Mouse (Mus musculus) forebrain, embryonic 14.5 days (tissue): ENCODE results near the gene Baiap2. TPM values are rescaled to one million over a fixed set of nuclear protein-coding genes. Genes with fewer than 3 reads are reported as not detected.

ENCODE experiments used
- ATAC-seq: fragments of 200-750 bp; cut with Nextera tagmentation; 2 replicates; pipeline ENCODE4 v1.8.0; 2017; ENCODE audit warnings: mild to moderate bottlenecking, moderate library complexity
- DNase-seq: peaks from one replicate; pipeline ENCODE4 v3.0.0-alpha.2; 2015; ENCODE audit warnings: low spot score
- H3K27ac ChIP-seq: fragments of 300-500 bp; sonication (generic); 2 replicates; pipeline ENCODE4 v1.5.1; 2014; ENCODE audit warnings: low read depth, mild to moderate bottlenecking, control low read depth, low read length, moderate library complexity
- H3K27me3 ChIP-seq: fragments of 300-500 bp; sonication (generic); replicated peaks from 2 replicates; pipeline ENCODE4 v1.6.1; 2014; ENCODE audit warnings: low read length, control low read depth, mixed read lengths; ENCODE audit not compliant: control insufficient read depth, insufficient read depth
- H3K36me3 ChIP-seq: fragments of 300-500 bp; sonication (generic); 2 replicates; pipeline ENCODE4 v1.6.1; 2014; ENCODE audit warnings: low read length, control low read depth; ENCODE audit not compliant: control insufficient read depth, insufficient read depth
- H3K4me1 ChIP-seq: fragments of 300-500 bp; sonication (generic); 2 replicates; pipeline ENCODE4 v1.6.1; 2014; ENCODE audit warnings: antibody characterized with exemption, low read length, control low read depth; ENCODE audit not compliant: control insufficient read depth, insufficient read depth
- H3K4me2 ChIP-seq: fragments of 300-500 bp; sonication (generic); 2 replicates; pipeline ENCODE4 v1.6.1; 2014; ENCODE audit warnings: mild to moderate bottlenecking, control low read depth, low read length
- H3K4me3 ChIP-seq: fragments of 300-500 bp; sonication (generic); 2 replicates; pipeline ENCODE4 v1.5.1; 2014; ENCODE audit warnings: low read depth, low read length, control low read depth
- H3K9ac ChIP-seq: fragments of 300-500 bp; sonication (generic); 2 replicates; pipeline ENCODE4 v1.6.1; 2014; ENCODE audit warnings: mild to moderate bottlenecking, low read length, control low read depth, moderate library complexity
- H3K9me3 ChIP-seq: fragments of 300-500 bp; sonication (generic); replicated peaks from 2 replicates; pipeline ENCODE4 v1.6.1; 2016; ENCODE audit warnings: low read length, control low read depth, mixed read lengths; ENCODE audit not compliant: control insufficient read depth
- WGBS: fragments of 180-500 bp; shearing (Covaris S2); extraction: QIAGEN DNeasy Blood & Tissue Kit; methylation state at CpG from one replicate; pipeline ENCODE4 v1.1.7; 2014; 5-methylcytosine and 5-hydroxymethylcytosine counted together
- polyA plus RNA-seq: library from polyadenylated mRNA; unstranded; fragments of >200 nt; fragmentation: Nextera tagmentation; extraction: Ambion mirVana; gene quantifications from 2 replicates; pipeline ENCODE4 v1.2.1, GENCODE M21; 2014

Gene Baiap2
- 18.7 and 25.2 TPM in 2 replicates for polyA plus RNA-seq

GRCm38 (mm10) chr11:119942727-119943427 lies at the start of gene Baiap2:
Gene Baiap2, plus strand, starts transcription at chr11:119942763.
- H3K9me3 ChIP-seq, result no peaks in the 10 kb centered on the region
- peak within 1 kb of the TSS; percentile 70 for H3K4me3 ChIP-seq
- DNase-seq, result peak; percentile 99

GRCm38 (mm10) chr11:119893667-119894236 lies 48.8 kb upstream of the Baiap2 start:
- peak overlapping the region; percentile 92 for H3K27ac ChIP-seq

More at GRCm38 (mm10) chr11:119942727-119943427, at the start of gene Baiap2:
- H3K4me1 ChIP-seq, result peaks cover 27% of the 10 kb centered on the region
- 0% methylated on average over 64 of the region's 79 CpGs for WGBS
- no peaks in the 10 kb centered on the region for H3K27me3 ChIP-seq
- ATAC-seq, result peak; percentile 95
- H3K9ac ChIP-seq, result peak within 1 kb of the TSS; percentile 81
- no peaks in the 10 kb centered on the region for H3K36me3 ChIP-seq
- peak within 1 kb of the TSS; percentile 82 for H3K27ac ChIP-seq
- H3K4me2 ChIP-seq, result peak within 1 kb of the TSS; percentile 97

GRCm38 (mm10) chr11:119894634-119895033 lies 47.9 kb upstream of the Baiap2 start:
- Histone ChIP-seq H3K4me1 (peaks cover 16% of the 10 kb centered on the region), H3K9ac (no peak overlapping the region), H3K36me3 (peaks cover 50% of the 10 kb centered on the region), H3K4me3 (no peak overlapping the region), H3K27me3 (no peaks in the 10 kb centered on the region), H3K9me3 (no peaks in the 10 kb centered on the region), H3K4me2 (no peak overlapping the region), H3K27ac (peak overlapping the region; percentile 92)
- ATAC-seq (no peak), DNase-seq (no peak)
- WGBS, result 66% methylated on average over 6 of the region's 6 CpGs

More at GRCm38 (mm10) chr11:119893667-119894236, 48.8 kb upstream of the Baiap2 start:
- Histone ChIP-seq H3K36me3 (peaks cover 51% of the 10 kb centered on the region), H3K4me2 (no peak overlapping the region), H3K4me1 (peaks cover 16% of the 10 kb centered on the region), H3K4me3 (no peak overlapping the region), H3K9me3 (no peaks in the 10 kb centered on the region), H3K27me3 (no peaks in the 10 kb centered on the region), H3K9ac (peak overlapping the region; percentile 35; the same call in 1 of the 2 replicates)
- ATAC-seq (peak; percentile 79), DNase-seq (peak; percentile 85)
- 22% methylated on average over 10 of the region's 10 CpGs for WGBS

GRCm38 (mm10) chr11:119897041-119897440 lies 45.5 kb upstream of the Baiap2 start:
- Histone ChIP-seq H3K27ac (peak overlapping the region; percentile 68; the same call in 1 of the 2 replicates), H3K36me3 (peaks cover 38% of the 10 kb centered on the region), H3K4me1 (peaks cover 16% of the 10 kb centered on the region), H3K9ac (no peak overlapping the region), H3K4me3 (no peak overlapping the region), H3K4me2 (no peak overlapping the region), H3K9me3 (no peaks in the 10 kb centered on the region), H3K27me3 (no peaks in the 10 kb centered on the region)
- 66% methylated on average over 9 of the region's 9 CpGs for WGBS
- ATAC-seq (no peak), DNase-seq (peak; percentile 62)

GRCm38 (mm10) chr11:119898976-119899375 lies 43.6 kb upstream of the Baiap2 start:
- Histone ChIP-seq H3K4me3 (no peak overlapping the region), H3K27ac (no peak overlapping the region), H3K27me3 (no peaks in the 10 kb centered on the region), H3K36me3 (peaks cover 38% of the 10 kb centered on the region), H3K4me1 (peaks cover 5% of the 10 kb centered on the region; the same call in 1 of the 2 replicates), H3K9me3 (no peaks in the 10 kb centered on the region), H3K9ac (no peak overlapping the region), H3K4me2 (no peak overlapping the region)
- 94% methylated on average over 11 of the region's 11 CpGs for WGBS
- no peak for DNase-seq
- no peak for ATAC-seq

GRCm38 (mm10) chr11:119901174-119901573 lies 41.4 kb upstream of the Baiap2 start:
- no peaks in the 10 kb centered on the region for H3K4me1 ChIP-seq
- H3K9ac ChIP-seq, result no peak overlapping the region
- no peaks in the 10 kb centered on the region for H3K27me3 ChIP-seq
- no peaks in the 10 kb centered on the region for H3K9me3 ChIP-seq
- DNase-seq (no peak), ATAC-seq (no peak)
- no peak overlapping the region for H3K4me2 ChIP-seq
- 67% methylated on average over 4 of the region's 4 CpGs for WGBS
- H3K4me3 ChIP-seq, result no peak overlapping the region
- peaks cover 28% of the 10 kb centered on the region for H3K36me3 ChIP-seq
- H3K27ac ChIP-seq, result no peak overlapping the region

- 84% methylated on average over 4 of the region's 4 CpGs for WGBS
- Histone ChIP-seq H3K9ac (no peak overlapping the region), H3K4me3 (no peak overlapping the region), H3K36me3 (peaks cover 20% of the 10 kb centered on the region), H3K27me3 (no peaks in the 10 kb centered on the region), H3K4me1 (no peaks in the 10 kb centered on the region), H3K4me2 (no peak overlapping the region), H3K9me3 (no peaks in the 10 kb centered on the region), H3K27ac (no peak overlapping the region)
- no peak for DNase-seq
- ATAC-seq, result no peak
Observed at GRCm38 (mm10) chr11:119902891-119903290, 39.7 kb upstream of the Baiap2 start.

GRCm38 (mm10) chr11:119904621-119905286 lies 37.8 kb upstream of the Baiap2 start:
- Histone ChIP-seq H3K4me2 (no peak overlapping the region), H3K4me1 (no peaks in the 10 kb centered on the region), H3K27ac (no peak overlapping the region), H3K27me3 (no peaks in the 10 kb centered on the region), H3K9me3 (no peaks in the 10 kb centered on the region), H3K9ac (0 out of 2 replicates have a peak overlapping the region, but pooled peaks have one; percentile 3), H3K36me3 (0 out of 2 replicates have a peak, but pooled peaks cover 3% of the 10 kb centered on the region), H3K4me3 (no peak overlapping the region)
- DNase-seq (peak; percentile 85), ATAC-seq (peak; percentile 80)
- WGBS, result 34% methylated on average over 5 of the region's 5 CpGs
